Mouse (Mus musculus) heart, adult 10 weeks (tissue): Measurements from ENCODE around the gene Olfr113. TPM values are rescaled to one million over a fixed set of nuclear protein-coding genes. Genes with fewer than 3 reads are reported as not detected.

Experiments
- polyA plus RNA-seq: library from polyadenylated mRNA; stranded (reverse); fragments of 350-450 nt; fragmentation: Illumina TruSeq; extraction: RNeasy Lipid Tissue Mini Kit (QIAGEN cat#74804); gene quantifications from one replicate; pipeline ENCODE4 v1.2.3, GENCODE M21; 2014; ENCODE audit warnings: low read depth, low replicate concordance

Olfr113 gene
- polyA plus RNA-seq: not detected

DNA sequence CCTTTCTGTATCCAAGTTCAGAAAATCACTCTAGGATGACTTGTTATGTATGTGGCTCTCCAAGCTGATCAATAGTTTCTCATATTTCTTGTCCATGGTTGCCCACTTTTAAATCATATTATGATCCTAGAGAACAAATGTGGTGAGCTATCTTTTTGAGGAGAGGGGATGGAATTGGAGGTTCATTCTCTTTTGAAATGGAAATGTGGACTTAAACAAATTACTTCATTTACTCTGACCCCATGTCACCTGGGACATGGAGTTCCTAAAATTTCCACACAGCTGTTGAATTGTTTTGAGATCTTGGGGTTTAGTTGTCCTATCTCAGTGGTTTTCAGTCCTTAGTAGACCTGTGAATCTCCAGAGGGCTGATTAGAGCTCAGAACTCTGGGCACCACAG, at the start of gene Olfr113:
TSS of gene Olfr113 (minus strand) at position 101 of the 400 bp plus-strand sequence.

DNA sequence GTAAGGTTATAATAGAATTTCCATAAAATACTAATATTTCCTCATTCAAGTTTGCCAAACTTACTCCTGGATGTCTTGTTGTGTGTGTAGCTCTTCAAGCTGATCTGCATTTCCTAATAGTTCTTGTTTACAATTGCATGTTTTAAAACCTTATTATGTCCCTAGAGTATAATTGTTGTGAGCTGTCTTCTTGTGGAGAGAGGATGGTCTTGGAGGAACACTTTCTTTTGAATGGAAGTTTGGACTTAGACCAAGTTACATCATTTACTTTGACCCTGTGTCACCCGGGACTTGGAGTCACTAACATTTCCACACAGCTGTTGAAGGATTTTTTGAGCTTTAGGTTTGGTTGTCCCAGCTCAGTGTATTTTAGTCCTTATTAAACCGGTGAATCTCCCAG, 49.5 kb upstream of the Olfr113 start, which contains the start of the genes Olfr115 and Olfr116:
TSS of gene Olfr115 (minus strand) at position 101 of the 400 bp plus-strand sequence.
TSS of gene Olfr116 (minus strand) at position 191 of the 400 bp plus-strand sequence.

DNA sequence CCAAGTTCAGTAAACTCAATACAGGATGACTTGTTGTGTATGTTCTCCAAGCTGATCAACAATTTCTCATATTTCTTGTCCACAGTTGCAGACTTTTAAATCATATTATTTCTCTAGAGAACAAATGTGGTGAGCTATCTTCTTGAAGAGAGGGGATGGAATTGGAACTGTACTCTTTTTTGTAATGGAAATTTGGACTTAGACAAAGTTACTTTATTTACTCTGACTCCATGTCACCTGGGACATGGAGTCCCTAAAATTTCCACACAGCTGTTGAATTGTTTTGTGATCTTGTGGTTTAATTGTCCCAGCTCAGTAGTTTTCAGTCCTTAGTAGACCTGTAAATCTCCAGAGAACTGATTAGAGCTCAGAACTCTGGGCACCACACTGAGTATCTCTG, 15.2 kb upstream of the Olfr113 start, which contains the start of gene Olfr114:
TSS of gene Olfr114 (minus strand) at position 101 of the 400 bp plus-strand sequence.

DNA sequence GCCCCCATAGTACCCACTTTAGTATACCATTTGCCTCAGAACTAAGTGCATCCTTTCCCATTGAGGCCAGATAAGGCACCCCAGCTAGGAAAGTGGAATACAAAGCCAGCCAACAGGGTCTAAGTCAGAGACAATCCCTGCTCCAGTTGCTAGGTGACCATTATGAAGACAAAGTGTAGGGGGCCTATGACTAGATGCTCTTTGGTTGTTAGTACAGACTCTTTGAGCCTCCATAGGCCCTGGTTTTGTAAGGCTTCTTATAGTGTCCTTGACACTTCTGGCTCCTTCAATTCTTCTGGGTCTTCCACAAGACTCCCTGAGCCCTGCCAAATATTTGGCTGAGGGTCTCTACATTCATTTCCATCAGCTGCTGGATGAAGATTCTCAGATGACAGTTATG, 8.1 kb downstream of the Olfr113 start, which contains the start of gene Olfr112:
TSS of gene Olfr112 (minus strand) at position 101 of the 400 bp plus-strand sequence.

Other genes starting within 250 kb of the Olfr113 start
- not detected for gene Olfr103, start 238.0 kb downstream of the Olfr113 start, polyA plus RNA-seq
- not detected for gene Olfr104-ps, start 218.1 kb downstream of the Olfr113 start, polyA plus RNA-seq
- not detected for gene Olfr105-ps, start 198.6 kb downstream of the Olfr113 start, polyA plus RNA-seq
- not detected for gene Olfr106-ps, start 187.3 kb downstream of the Olfr113 start, polyA plus RNA-seq
- gene Olfr107, start 178.4 kb downstream of the Olfr113 start, polyA plus RNA-seq: not detected
- not detected for gene Olfr108, start 132.2 kb downstream of the Olfr113 start, polyA plus RNA-seq
- gene Olfr109, start 118.7 kb downstream of the Olfr113 start, polyA plus RNA-seq: not detected
- gene H2-M2, start 94.1 kb downstream of the Olfr113 start, polyA plus RNA-seq: not detected
- gene Olfr110, start 85.2 kb downstream of the Olfr113 start, polyA plus RNA-seq: not detected
- not detected for gene Olfr111, start 69.6 kb downstream of the Olfr113 start, polyA plus RNA-seq
- not detected for gene Olfr112, start 8.2 kb downstream of the Olfr113 start, polyA plus RNA-seq
- gene Olfr114, start 15.1 kb upstream of the Olfr113 start, polyA plus RNA-seq: not detected
- gene Olfr115, start 49.4 kb upstream of the Olfr113 start, polyA plus RNA-seq: not detected
- gene Olfr116, start 49.5 kb upstream of the Olfr113 start, polyA plus RNA-seq: not detected
- not detected for gene Olfr117, start 86.1 kb upstream of the Olfr113 start, polyA plus RNA-seq
- not detected for gene Olfr118, start 89.3 kb upstream of the Olfr113 start, polyA plus RNA-seq
- gene Olfr119, start 118.9 kb upstream of the Olfr113 start, polyA plus RNA-seq: not detected
- gene Olfr120, start 144.1 kb upstream of the Olfr113 start, polyA plus RNA-seq: not detected
- gene Olfr121, start 171.2 kb upstream of the Olfr113 start, polyA plus RNA-seq: not detected
- not detected for gene Olfr122, start 190.9 kb upstream of the Olfr113 start, polyA plus RNA-seq
- not detected for gene Olfr123, start 215.9 kb upstream of the Olfr113 start, polyA plus RNA-seq
- gene Olfr124, start 222.2 kb upstream of the Olfr113 start, polyA plus RNA-seq: not detected